Mouse (Mus musculus) spleen, postnatal 4 days (tissue): Measurements from ENCODE around the gene Entpd1.
"Not testable (repeated sequence)": the region's sequence is repeated elsewhere in the genome, so short reads cannot be mapped to it uniquely, and the experiment has no call there.

Experiments used
- DNase-seq, 2 experiments: peaks; one replicate each; pipeline ENCODE4 v3.0.0; 2022; ENCODE audit warnings: low spot score in 2 of 2

Entpd1 gene

DNA sequence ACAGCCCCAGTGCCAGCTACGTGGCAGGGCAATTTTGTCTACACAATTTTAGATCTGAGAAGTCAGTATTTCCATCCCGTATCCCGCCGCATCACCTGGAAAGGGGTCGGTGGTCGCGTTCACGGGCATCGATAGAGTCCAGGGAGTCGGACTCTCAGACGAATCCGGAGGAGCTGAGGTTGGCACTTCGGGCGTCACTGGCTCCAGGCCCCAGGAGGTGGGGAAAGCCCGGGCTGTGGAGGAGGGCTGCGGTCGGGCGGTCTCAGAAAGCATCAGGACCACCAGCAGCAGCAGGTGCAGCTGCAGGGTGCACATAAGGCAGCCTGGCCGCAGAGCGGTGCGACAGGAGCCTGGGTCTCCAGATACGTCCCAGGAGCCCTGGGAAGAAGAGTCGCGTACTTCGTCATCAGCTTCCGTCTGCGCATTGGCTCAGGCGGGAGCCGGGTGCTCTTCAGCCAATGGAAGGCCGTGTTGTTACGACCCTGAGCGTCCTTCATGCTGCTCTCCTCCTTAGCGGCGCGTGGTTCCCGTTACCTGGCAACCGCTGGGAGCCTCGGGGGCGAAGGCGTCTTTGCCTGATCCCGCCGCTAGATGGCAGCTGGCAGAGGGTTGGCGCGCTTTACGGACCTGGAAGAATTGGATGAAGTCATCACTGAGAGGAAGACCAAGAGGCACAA, at the start of gene Entpd1, which contains the start of gene Tctn3:
Gene Entpd1, plus strand, starts transcription at position 537 of the 677 bp plus-strand sequence.
Gene Tctn3, minus strand, starts transcription at position 404 of the 677 bp plus-strand sequence.
- DNase-seq = peak; percentile 92 to 96

- no peak for DNase-seq
These were observed 48.1 kb upstream of the Entpd1 start for GRCm38 (mm10) chr19:40563880-40564645.

GRCm38 (mm10) chr19:40567616-40568015, 44.5 kb upstream of the Entpd1 start:
- DNase-seq = no peak

DNA sequence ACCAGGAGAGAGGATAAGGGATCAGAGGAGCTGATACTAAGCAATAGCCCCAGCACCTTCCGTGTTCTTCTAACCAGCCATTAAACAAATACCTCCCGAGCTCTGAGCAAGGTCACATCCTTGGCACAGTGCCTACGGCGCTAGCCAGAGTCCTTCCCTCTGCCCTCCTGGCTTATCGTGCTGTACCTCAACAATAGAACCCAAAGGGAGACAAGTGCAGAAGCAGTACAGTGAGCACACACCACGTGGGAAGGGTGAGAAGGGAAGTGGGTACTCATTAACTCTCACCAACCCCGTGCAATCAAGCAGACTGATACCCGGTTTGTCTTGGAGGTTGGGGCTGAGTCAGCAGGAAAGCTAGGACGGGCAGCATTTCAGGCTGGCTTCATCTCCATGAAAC, 41.4 kb upstream of the Entpd1 start:
- DNase-seq = no peak

- DNase-seq = no peak
These were observed 36.7 kb upstream of the Entpd1 start for GRCm38 (mm10) chr19:40575438-40575837.

GRCm38 (mm10) chr19:40580902-40581301, 31.3 kb upstream of the Entpd1 start:
- DNase-seq = no peak

- DNase-seq = no peak
These were observed 30.5 kb upstream of the Entpd1 start for GRCm38 (mm10) chr19:40581662-40582061.

GRCm38 (mm10) chr19:40586908-40587307, 25.3 kb upstream of the Entpd1 start:
- DNase-seq = no peak

DNA sequence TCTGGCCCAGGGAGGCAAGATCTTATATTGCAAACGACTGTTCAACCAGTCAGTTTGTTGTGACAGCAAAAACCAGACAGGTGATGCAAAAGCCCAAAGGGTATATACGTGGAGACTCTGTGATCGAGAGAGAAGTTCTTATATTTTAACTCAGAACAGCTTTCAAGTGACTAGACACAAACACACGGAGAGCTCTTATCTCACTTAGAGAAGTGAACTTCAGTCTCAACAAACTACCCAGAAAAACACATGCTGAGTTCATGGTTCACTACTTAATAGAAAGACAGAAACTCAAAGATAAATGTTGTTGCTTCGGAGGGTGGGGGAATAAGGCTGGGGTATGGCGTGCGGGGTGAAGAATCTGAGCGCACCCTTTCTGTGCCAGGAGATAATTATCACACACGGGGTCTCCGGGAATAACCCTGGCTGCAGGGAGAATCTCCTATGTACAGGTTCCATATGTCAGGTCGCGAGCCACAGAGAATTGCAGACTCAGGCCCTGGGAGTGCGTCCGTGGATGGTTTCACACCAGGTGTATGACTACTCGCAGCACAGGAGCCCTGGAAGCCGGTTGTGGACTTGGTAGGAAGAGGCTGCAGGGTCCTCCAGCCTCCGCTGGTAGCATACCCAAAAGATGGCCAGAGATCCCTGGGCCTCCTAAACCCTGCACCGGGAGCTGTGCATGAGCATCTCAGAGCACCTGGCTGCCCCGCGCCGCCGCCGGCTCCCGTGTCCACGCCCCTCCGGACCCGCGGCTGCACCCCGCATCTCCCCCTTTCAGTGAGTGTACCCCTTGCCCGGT, 24.5 kb upstream of the Entpd1 start:
- DNase-seq = no peak

GRCm38 (mm10) chr19:40588293-40588654, 23.9 kb upstream of the Entpd1 start, which contains the start of gene Aldh18a1:
TSS of gene Aldh18a1 (minus strand) at chr19:40588463.
- DNase-seq = peak; percentile 91 to 96

DNA sequence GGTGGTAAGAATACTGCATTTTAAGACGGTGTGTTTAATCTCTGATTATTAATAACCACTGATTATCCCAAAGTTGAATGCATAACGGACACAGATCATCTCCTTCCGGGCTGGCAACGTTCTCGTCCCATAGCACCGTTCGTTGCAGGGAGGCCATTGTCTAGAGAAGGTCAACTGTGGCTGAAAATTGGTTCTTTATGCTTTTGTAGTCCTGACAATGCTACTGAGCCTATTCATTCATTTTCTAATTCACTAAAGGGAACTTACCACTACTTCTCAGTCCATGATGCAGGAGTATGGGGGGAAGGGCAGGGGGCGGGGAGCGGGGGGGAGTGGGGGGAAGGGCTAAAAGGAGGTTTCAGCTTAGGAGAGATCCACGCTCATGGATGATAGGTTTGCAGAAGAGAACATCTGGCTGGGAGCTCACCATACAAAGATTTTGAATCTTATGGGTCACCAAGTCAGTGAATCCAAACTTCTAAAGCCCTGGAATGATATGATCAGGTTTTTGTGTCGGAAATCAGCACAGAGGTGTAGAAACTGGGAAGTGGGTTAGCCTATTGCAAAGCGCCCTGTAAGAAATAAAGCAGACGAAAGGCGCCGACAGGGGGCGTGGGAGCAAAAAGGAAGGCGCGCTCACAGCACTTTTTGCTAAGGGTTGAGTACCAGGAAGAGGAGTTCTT, 23.2 kb upstream of the Entpd1 start:
- DNase-seq = peak; percentile 93 to 96

- no peak for DNase-seq
These were observed 22.7 kb upstream of the Entpd1 start for GRCm38 (mm10) chr19:40589530-40589880.

GRCm38 (mm10) chr19:40595231-40595630, 16.9 kb upstream of the Entpd1 start:
- DNase-seq = no peak

DNA sequence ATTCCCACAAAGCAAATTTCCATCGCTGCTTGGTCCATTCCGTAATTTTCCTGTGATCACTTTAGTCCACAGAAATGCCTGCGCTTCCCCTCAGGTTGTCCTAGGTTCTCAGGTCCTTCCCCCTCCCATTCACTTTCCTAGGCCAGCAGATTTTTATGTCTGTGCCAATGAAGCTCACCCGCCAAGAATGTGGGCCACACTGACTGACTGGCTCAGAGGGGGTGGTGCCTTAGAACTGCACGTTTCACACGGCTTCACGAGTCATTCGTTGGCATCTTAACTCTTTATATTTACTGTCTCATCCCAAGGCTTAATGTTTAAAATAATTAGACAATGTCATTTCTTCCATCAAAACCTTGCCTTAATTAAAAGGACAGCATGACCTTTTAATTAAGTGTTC, 16.3 kb upstream of the Entpd1 start:
- DNase-seq = no peak

- DNase-seq = not testable (repeated sequence)
These were observed 11.3 kb upstream of the Entpd1 start for GRCm38 (mm10) chr19:40600846-40601245.

GRCm38 (mm10) chr19:40601870-40602269, 10.3 kb upstream of the Entpd1 start:
- no peak for DNase-seq

- no peak for DNase-seq
These were observed 7.0 kb upstream of the Entpd1 start for GRCm38 (mm10) chr19:40605189-40605588.

- no peak for DNase-seq
These were observed 4.5 kb upstream of the Entpd1 start for GRCm38 (mm10) chr19:40607676-40608075.

GRCm38 (mm10) chr19:40614811-40615210, 2.6 kb downstream of the Entpd1 start:
- no peak for DNase-seq

DNA sequence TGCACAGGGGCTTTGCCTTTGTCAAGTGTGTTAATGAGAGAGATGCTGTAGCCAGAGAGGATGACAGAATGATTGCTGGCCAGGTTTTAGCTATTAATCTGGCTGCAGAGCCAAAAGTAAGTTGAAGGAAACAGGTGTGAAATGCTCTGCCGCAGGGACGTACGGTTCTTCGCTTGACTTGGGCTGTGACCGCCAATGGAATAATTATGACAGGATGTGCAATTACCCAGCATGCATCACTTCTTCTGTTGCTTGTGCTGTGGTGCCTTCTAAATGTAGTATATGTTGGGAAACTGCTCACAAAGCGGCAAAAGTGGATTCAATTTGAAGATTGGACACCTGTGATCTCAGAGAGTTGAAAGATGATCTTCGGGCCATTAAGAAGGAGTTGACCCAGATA, 3.9 kb downstream of the Entpd1 start:
- DNase-seq = no peak

DNA sequence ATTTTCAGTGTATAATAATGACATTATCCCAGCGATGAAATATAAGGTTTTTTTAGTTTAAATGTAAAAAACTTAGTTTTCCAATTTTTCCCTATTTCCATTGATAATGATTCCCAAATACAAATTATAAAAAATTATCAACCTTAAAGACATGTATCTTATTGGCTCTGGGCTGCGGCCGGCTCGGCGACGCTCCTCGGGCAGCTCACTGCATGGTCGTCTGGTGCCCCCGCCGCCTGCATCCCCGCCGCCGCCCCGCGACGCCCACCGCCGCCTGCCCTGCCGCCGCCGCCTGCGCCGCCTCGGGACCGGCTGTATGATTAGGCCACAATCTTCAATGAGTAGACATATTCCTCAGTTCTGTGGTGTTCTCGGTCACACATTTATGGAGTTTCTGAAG, 9.4 kb downstream of the Entpd1 start:
- DNase-seq = not testable (repeated sequence)

DNA sequence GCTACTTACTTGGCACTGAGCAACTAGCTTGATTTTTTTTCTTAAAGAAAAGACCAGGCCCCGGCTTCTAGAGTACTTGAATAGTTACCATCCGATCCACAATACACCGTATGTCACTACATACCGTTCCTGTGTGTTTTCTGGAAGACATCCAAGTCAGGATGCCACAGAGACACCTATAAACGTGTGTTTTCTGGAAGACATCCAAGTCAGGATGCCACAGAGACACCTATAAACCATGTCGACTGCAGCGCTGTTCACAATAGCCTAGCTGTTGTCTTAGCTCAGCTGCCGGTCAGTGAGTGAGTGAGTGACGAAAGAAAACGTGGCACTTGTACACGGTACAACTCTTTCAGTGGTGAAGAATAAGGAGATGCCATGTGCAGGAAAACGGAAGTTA, 13.8 kb downstream of the Entpd1 start:
- no peak for DNase-seq
